Comparison of ENCODE assay signal across 8 mouse cellular contexts in genomic region chr4:155223594-155224528, GRCm38 (mm10). TPM values are rescaled to one million over a fixed set of nuclear protein-coding genes. Genes with fewer than 3 reads are reported as not detected.
A peak's percentile ranks its signal among the peaks of the same experiment; 100 is the strongest.
DNase-seq lines count a peak whose midpoint lies in the region; ATAC-seq and TF ChIP-seq lines count a peak whose summit lies in the region.

No protein-coding gene starts in this region.

- H3K27me3 ChIP-seq in testis, adult 2 months (ENCODE audit: control insufficient read depth, insufficient read depth, low read length): no peaks in the 10 kb centered on the region
- peaks cover 11% of the 10 kb centered on the region; the same call in 1 of the 2 replicates for H3K27me3 ChIP-seq in liver, embryonic 11.5 days (replicated peaks; ENCODE audit: control insufficient read depth, insufficient read depth, low read length)

- peaks cover 18% of the 10 kb centered on the region for H3K4me1 ChIP-seq in testis, adult 2 months (ENCODE audit: control insufficient read depth, insufficient read depth, low read length)
- peaks cover 27% of the 10 kb centered on the region for H3K4me1 ChIP-seq in liver, embryonic 11.5 days (replicated peaks; ENCODE audit: control insufficient read depth, insufficient read depth, low read length)

- H3K9ac ChIP-seq in liver, embryonic 11.5 days (ENCODE audit: low read depth, low read length): peak overlapping the region; percentile 85

- WGBS in liver, embryonic 11.5 days: 31% methylated on average over 20 of the region's 20 CpGs

- peak overlapping the region; percentile 97 for H3K4me2 ChIP-seq in liver, embryonic 11.5 days

- no peaks in the 10 kb centered on the region for H3K36me3 ChIP-seq in testis, adult 2 months (ENCODE audit: control insufficient read depth, insufficient read depth, low read length)
- no peaks in the 10 kb centered on the region for H3K36me3 ChIP-seq in liver, embryonic 11.5 days (ENCODE audit: control insufficient read depth, insufficient read depth, low read length)

- intact Hi-C loops in left cerebral cortex, postnatal 14 days (cut with DNase I): loop anchor here (5.0 kb wide), 1 partner anchor 62 kb away; no protein-coding TSS in a partner anchor

- peak; percentile 55 for DNase-seq in cerebellum, adult 9-11 months
- DNase-seq in cerebellum, postnatal 25 days: no peak
- no peak for DNase-seq in testis, postnatal 10 days (ENCODE audit: low spot score)
- no peak for DNase-seq in liver, embryonic 11.5 days (ENCODE audit: low spot score)
- no peak for DNase-seq in embryo, embryonic 11 days
- no peak for DNase-seq in left cerebral cortex, postnatal 14 days (ENCODE audit: low spot score in 2 of 2)

- H3K27ac ChIP-seq in testis, adult 2 months (ENCODE audit: control insufficient read depth, insufficient read depth, low read depth, low read length): peak overlapping the region; percentile 78
- peak overlapping the region; percentile 93 for H3K27ac ChIP-seq in liver, embryonic 11.5 days (ENCODE audit: low read depth, low read length)

- no peak for TF ChIP-seq CTCF in testis, adult 2 months (IDR thresholded peaks at IDR 0.05; ENCODE audit: control insufficient read depth, insufficient read depth, insufficient replicate concordance, low read depth, low read length)

- peak overlapping the region; percentile 68 for H3K4me3 ChIP-seq in testis, adult 2 months (ENCODE audit: control insufficient read depth, low read depth, low read length)
- H3K4me3 ChIP-seq in liver, embryonic 11.5 days (ENCODE audit: low read depth, low read length): peak overlapping the region; percentile 88

- no peak for ATAC-seq in liver, embryonic 11.5 days (replicated peaks; ENCODE audit: low FRiP score)
- no peak for ATAC-seq in cerebellum, adult (ENCODE audit: insufficient number of reproducible peaks, low FRiP score, low TSS enrichment)

- no peak for TF ChIP-seq POLR2A in testis, adult 2 months (IDR thresholded peaks at IDR 0.05; ENCODE audit: control insufficient read depth, low read depth, low read length)

- H3K9me3 ChIP-seq in liver, embryonic 11.5 days (ENCODE audit: control insufficient read depth, low read length): no peaks in the 10 kb centered on the region

RNA-seq across cellular contexts. Expression of gene Ski, which starts 1.5 kb away (rescaled TPM):
- 5.0 and 6.4 TPM in 2 replicates for polyA plus RNA-seq in testis, adult 2 months (2012; rRNA removed)
- polyA plus RNA-seq in liver, embryonic 11.5 days (2014; fragmentation: Nextera tagmentation; extraction: Ambion mirVana): 8.2 and 9.8 TPM in 2 replicates
- 100 to 1,000 TPM; 110 to 111 TPM for total RNA-seq in left cerebral cortex, postnatal 14 days (2021)

RNA-seq across cellular contexts. Expression of gene Faap20, which starts 25.7 kb away (rescaled TPM):
- 12.4 and 12.7 TPM in 2 replicates for polyA plus RNA-seq in testis, adult 2 months (2012; rRNA removed)
- polyA plus RNA-seq in liver, embryonic 11.5 days (2014; fragmentation: Nextera tagmentation; extraction: Ambion mirVana): 50.1 and 55.0 TPM in 2 replicates
- 10 to 100 TPM; 22.6 to 27.0 TPM for total RNA-seq in left cerebral cortex, postnatal 14 days (2021)
